Comparison of ENCODE assay signal across 9 mouse cellular contexts in the genomic region with DNA sequence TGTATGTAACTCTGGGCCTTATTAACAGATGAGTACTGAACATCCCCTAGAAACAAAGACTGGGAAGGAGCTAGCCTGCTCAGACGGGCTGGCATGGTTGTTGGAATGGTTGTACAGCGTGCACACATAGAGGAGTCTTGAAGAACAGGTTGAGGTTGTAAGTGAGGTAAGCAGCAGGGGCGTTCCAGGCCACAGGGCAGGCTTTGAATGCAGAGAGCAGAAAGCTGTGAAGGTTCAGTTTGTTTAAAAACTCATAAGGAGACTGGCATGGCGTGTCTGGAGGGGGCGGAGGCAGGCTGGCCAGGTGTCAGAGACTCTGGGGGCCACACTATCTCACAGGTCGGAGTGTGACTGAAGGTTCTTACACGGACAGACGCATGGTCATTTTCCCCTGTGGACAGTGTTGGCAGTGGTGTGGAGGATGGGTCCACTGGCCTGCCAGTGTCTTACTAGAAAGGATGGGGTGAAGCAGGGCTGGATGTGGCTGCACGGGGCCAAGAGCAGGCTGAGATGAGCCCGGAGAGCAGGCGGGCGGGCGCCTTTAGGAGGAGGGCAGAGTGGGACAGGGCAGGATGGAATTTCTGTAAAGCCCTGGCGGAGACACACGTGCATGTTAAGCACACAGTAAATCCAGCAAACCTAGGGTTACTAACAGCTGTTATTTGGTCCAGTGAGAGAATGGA. TPM values are rescaled to one million over a fixed set of nuclear protein-coding genes. Genes with fewer than 3 reads are reported as not detected.
DNase-seq lines count a peak whose midpoint lies in the region; ATAC-seq and TF ChIP-seq lines count a peak whose summit lies in the region.
"Had no signal": no experiment of that assay in that cellular context is flagged by ENCODE, and none has a peak within 500 bp of the region (broad histone marks: within the 10 kb centered on the region; RNA-seq: fewer than 3 reads in every experiment).

No protein-coding gene starts in this region.

- no peak overlapping the region for H3K27ac ChIP-seq in forebrain, embryonic 11.5 days (ENCODE audit: low read depth, low read length)
- H3K27ac ChIP-seq in forebrain, embryonic 12.5 days, result no peak overlapping the region
- no peak overlapping the region for H3K27ac ChIP-seq in lung, embryonic 16.5 days (ENCODE audit: low read length)
- H3K27ac ChIP-seq: layer of hippocampus, adult 2 months had no signal

- no peak for TF ChIP-seq POLR2A in lung, adult 2 months (IDR thresholded peaks at IDR 0.05; ENCODE audit: borderline replicate concordance, extremely low read depth, low read depth, low read length)

- peaks cover 28% of the 10 kb centered on the region; the same call in 1 of the 2 replicates for H3K36me3 ChIP-seq in forebrain, embryonic 11.5 days (ENCODE audit: control insufficient read depth, insufficient read depth, low read length)
- H3K36me3 ChIP-seq in forebrain, embryonic 12.5 days (replicated peaks), result peaks cover 77% of the 10 kb centered on the region
- peaks cover 50% of the 10 kb centered on the region for H3K36me3 ChIP-seq in lung, embryonic 16.5 days (ENCODE audit: control insufficient read depth, insufficient read depth, low read length)

- 91% methylated on average over 15 of the region's 15 CpGs for WGBS in forebrain, embryonic 11.5 days
- 89% methylated on average over 15 of the region's 15 CpGs for WGBS in forebrain, embryonic 12.5 days
- 76% methylated on average over 15 of the region's 15 CpGs for WGBS in lung, embryonic 16.5 days
- 79% methylated on average over 15 of the region's 15 CpGs for WGBS in lung, adult 2 months

- ATAC-seq in forebrain, embryonic 11.5 days (replicated peaks; ENCODE audit: low FRiP score), result 0 out of 2 replicates have a peak, but pooled peaks have one; percentile 12
- ATAC-seq in forebrain, embryonic 12.5 days (ENCODE audit: low FRiP score), result no peak; the same call in 1 of the 2 replicates
- ATAC-seq in lung, embryonic 16.5 days (ENCODE audit: low read depth), result peak; percentile 35

- H3K9ac ChIP-seq in forebrain, embryonic 11.5 days (ENCODE audit: low read length), result no peak overlapping the region
- H3K9ac ChIP-seq in forebrain, embryonic 12.5 days, result no peak overlapping the region
- no peak overlapping the region for H3K9ac ChIP-seq in lung, embryonic 16.5 days (ENCODE audit: low read length)

- no peak for DNase-seq in forebrain, embryonic 11.5 days (ENCODE audit: low spot score)
- DNase-seq in lung, adult 2 months, result no peak
- DNase-seq in kidney, adult 11 months, result peak; percentile 71
- peak; percentile 36 to 58 for DNase-seq in kidney, postnatal 4 days
- no peak for DNase-seq in frontal cortex, postnatal 36 days (ENCODE audit: low spot score in 2 of 2)
- no peak for DNase-seq in layer of hippocampus, adult 11-12 months (ENCODE audit: low spot score)

- H3K4me3 ChIP-seq in forebrain, embryonic 11.5 days (ENCODE audit: low read depth, low read length), result no peak overlapping the region
- no peak overlapping the region for H3K4me3 ChIP-seq in forebrain, embryonic 12.5 days (replicated peaks)
- H3K4me3 ChIP-seq in lung, embryonic 16.5 days (ENCODE audit: low read length), result no peak overlapping the region
- no peak overlapping the region for H3K4me3 ChIP-seq in lung, adult 2 months (replicated peaks; ENCODE audit: extremely low read depth, low read depth, low read length)
- H3K4me3 ChIP-seq: layer of hippocampus, adult 2 months had no signal

- no peaks in the 10 kb centered on the region; the same call in 1 of the 2 replicates for H3K9me3 ChIP-seq in forebrain, embryonic 11.5 days (ENCODE audit: control insufficient read depth, low read length)
- H3K9me3 ChIP-seq in forebrain, embryonic 12.5 days, result no peaks in the 10 kb centered on the region
- no peaks in the 10 kb centered on the region for H3K9me3 ChIP-seq in lung, embryonic 16.5 days (ENCODE audit: control insufficient read depth, low read length)

- no peak for TF ChIP-seq CTCF in lung, adult 2 months (IDR thresholded peaks at IDR 0.05; ENCODE audit: insufficient read depth, low read length)

- no peak overlapping the region for H3K4me2 ChIP-seq in forebrain, embryonic 11.5 days (ENCODE audit: low read depth, low read length, severe bottlenecking)
- no peak overlapping the region for H3K4me2 ChIP-seq in forebrain, embryonic 12.5 days
- no peak overlapping the region for H3K4me2 ChIP-seq in lung, embryonic 16.5 days (ENCODE audit: low read depth, low read length)

- 0 out of 2 replicates have a peak, but pooled peaks cover 2% of the 10 kb centered on the region for H3K4me1 ChIP-seq in forebrain, embryonic 11.5 days (replicated peaks; ENCODE audit: control insufficient read depth, insufficient read depth, low read length)
- peaks cover 6% of the 10 kb centered on the region for H3K4me1 ChIP-seq in forebrain, embryonic 12.5 days
- H3K4me1 ChIP-seq in lung, embryonic 16.5 days (replicated peaks; ENCODE audit: control insufficient read depth, insufficient read depth, low read length), result peaks cover 2% of the 10 kb centered on the region
- H3K4me1 ChIP-seq in lung, adult 2 months (ENCODE audit: control insufficient read depth, insufficient read depth, low read length), result peaks cover 5% of the 10 kb centered on the region

- H3K27me3 ChIP-seq in forebrain, embryonic 11.5 days (ENCODE audit: control insufficient read depth, insufficient read depth, low read length), result no peaks in the 10 kb centered on the region
- H3K27me3 ChIP-seq in forebrain, embryonic 12.5 days, result peaks cover 14% of the 10 kb centered on the region; the same call in 1 of the 2 replicates
- no peaks in the 10 kb centered on the region for H3K27me3 ChIP-seq in lung, embryonic 16.5 days (ENCODE audit: control insufficient read depth, insufficient read depth, low read depth, low read length)

RNA-seq across cellular contexts. Expression of a gene that starts 23.8 kb away (rescaled TPM):
- 15.0 and 16.0 TPM in 2 replicates for polyA plus RNA-seq in forebrain, embryonic 11.5 days (2014; fragmentation: Nextera tagmentation; extraction: Ambion mirVana)
- polyA plus RNA-seq in forebrain, embryonic 12.5 days (2016; fragmentation: Nextera tagmentation; extraction: Ambion mirVana), result 14.5 and 18.4 TPM in 2 replicates
- polyA plus RNA-seq in lung, embryonic 16.5 days (2015; fragmentation: Nextera tagmentation; extraction: Ambion mirVana), result 6.8 and 7.9 TPM in 2 replicates
- polyA plus RNA-seq in lung, adult 2 months (2012; rRNA removed), result 45.8 and 57.2 TPM in 2 replicates

RNA-seq across cellular contexts. Expression of a gene that starts 26.4 kb away (rescaled TPM):
- polyA plus RNA-seq in forebrain, embryonic 11.5 days (2014; fragmentation: Nextera tagmentation; extraction: Ambion mirVana), result 4.6 and 5.6 TPM in 2 replicates
- 4.1 and 4.7 TPM in 2 replicates for polyA plus RNA-seq in forebrain, embryonic 12.5 days (2016; fragmentation: Nextera tagmentation; extraction: Ambion mirVana)
- 5.6 and 6.1 TPM in 2 replicates for polyA plus RNA-seq in lung, embryonic 16.5 days (2015; fragmentation: Nextera tagmentation; extraction: Ambion mirVana)
- polyA plus RNA-seq in lung, adult 2 months (2012; rRNA removed), result 36.6 and 58.8 TPM in 2 replicates

RNA-seq across cellular contexts. Expression of a gene that starts 56.4 kb away (rescaled TPM):
- polyA plus RNA-seq in forebrain, embryonic 11.5 days (2014; fragmentation: Nextera tagmentation; extraction: Ambion mirVana), result 2.6 and 2.7 TPM in 2 replicates
- 2.9 and 3.6 TPM in 2 replicates for polyA plus RNA-seq in forebrain, embryonic 12.5 days (2016; fragmentation: Nextera tagmentation; extraction: Ambion mirVana)
- 10.8 and 11.5 TPM in 2 replicates for polyA plus RNA-seq in lung, embryonic 16.5 days (2015; fragmentation: Nextera tagmentation; extraction: Ambion mirVana)
- polyA plus RNA-seq in lung, adult 2 months (2012; rRNA removed), result 40.0 and 43.4 TPM in 2 replicates

Comparison
In these comparisons a context has a peak if more than half of its experiments do, and no peak if none do; other contexts are left out.
1. DNase-seq: peak in kidney, adult 11 months (single experiment) and kidney, postnatal 4 days (2 of 2); none in forebrain, embryonic 11.5 days (single experiment), lung, adult 2 months (single experiment), frontal cortex, postnatal 36 days (0 of 2) and layer of hippocampus, adult 11-12 months (single experiment).